Mouse (Mus musculus) liver, embryonic 12.5 days (tissue): Measurements from ENCODE around the gene Epn3. TPM values are rescaled to one million over a fixed set of nuclear protein-coding genes. Genes with fewer than 3 reads are reported as not detected.

Source experiments
- ATAC-seq: fragments of 200-750 bp; cut with Nextera tagmentation; 2 replicates; pipeline ENCODE4 v1.8.0; 2017; ENCODE audit warnings: moderate number of reproducible peaks, mild to moderate bottlenecking, moderate library complexity
- H3K27ac ChIP-seq: fragments of 300-500 bp; sonication (generic); 2 replicates; pipeline ENCODE4 v1.5.1; 2016; ENCODE audit warnings: mild to moderate bottlenecking
- H3K27me3 ChIP-seq: fragments of 300-500 bp; sonication (generic); replicated peaks from 2 replicates; pipeline ENCODE4 v1.6.1; 2016; ENCODE audit warnings: mild to moderate bottlenecking, moderate library complexity
- H3K36me3 ChIP-seq: fragments of 300-500 bp; sonication (generic); 2 replicates; pipeline ENCODE4 v1.6.1; 2016; ENCODE audit warnings: mild to moderate bottlenecking, moderate library complexity
- H3K4me1 ChIP-seq: fragments of 300-500 bp; sonication (generic); 2 replicates; pipeline ENCODE4 v1.6.1; 2016
- H3K4me2 ChIP-seq: fragments of 300-500 bp; sonication (generic); 2 replicates; pipeline ENCODE4 v1.6.1; 2016; ENCODE audit warnings: mild to moderate bottlenecking, moderate library complexity
- H3K4me3 ChIP-seq: fragments of 300-500 bp; sonication (generic); 2 replicates; pipeline ENCODE4 v1.5.1; 2016; ENCODE audit warnings: mild to moderate bottlenecking, moderate library complexity
- H3K9ac ChIP-seq: fragments of 300-500 bp; sonication (generic); 2 replicates; pipeline ENCODE4 v1.6.1; 2016; ENCODE audit warnings: mild to moderate bottlenecking, moderate library complexity
- H3K9me3 ChIP-seq: fragments of 300-500 bp; sonication (generic); replicated peaks from 2 replicates; pipeline ENCODE4 v1.6.1; 2016; ENCODE audit warnings: mild to moderate bottlenecking, moderate library complexity
- WGBS: fragments of 180-500 bp; shearing (Covaris S2); methylation state at CpG from one replicate; pipeline ENCODE4 v1.1.7; 2016; ENCODE audit not compliant: insufficient replicate concordance; 5-methylcytosine and 5-hydroxymethylcytosine counted together
- polyA plus RNA-seq: library from polyadenylated mRNA; unstranded; fragments of >200 nt; fragmentation: Nextera tagmentation; extraction: Ambion mirVana; gene quantifications from 2 replicates; pipeline ENCODE4 v1.2.1, GENCODE M21; 2016

The Epn3 gene
- polyA plus RNA-seq, 1 experiment from 2014 or later = not detected

DNA sequence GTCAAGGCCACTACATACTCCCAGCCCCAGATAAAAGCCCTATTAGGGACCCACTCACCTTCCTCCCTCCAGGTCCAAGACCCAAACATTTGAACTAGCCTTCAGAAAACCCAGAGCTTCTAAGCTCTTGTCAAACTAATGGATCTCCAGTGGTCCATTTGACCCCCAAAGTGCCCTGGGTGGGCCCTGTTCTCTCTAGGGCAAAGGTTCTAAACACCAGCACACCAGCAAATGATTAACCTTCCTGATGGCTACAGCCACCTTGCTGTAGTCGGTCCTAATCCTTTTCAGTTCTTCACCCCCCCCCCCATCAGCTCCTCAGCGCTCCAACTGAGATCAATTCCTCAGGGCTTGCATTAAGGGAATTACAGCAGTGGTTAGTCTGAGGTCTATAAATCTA is 35.6 kb downstream of the Epn3 start:
- no peaks in the 10 kb centered on the region for H3K36me3 ChIP-seq
- peaks cover 83% of the 10 kb centered on the region for H3K27me3 ChIP-seq
- H3K27ac ChIP-seq = no peak overlapping the region
- H3K4me1 ChIP-seq = peaks cover 22% of the 10 kb centered on the region
- no peak overlapping the region for H3K9ac ChIP-seq
- ATAC-seq = no peak
- 50% methylated on average over 2 of the region's 2 CpGs for WGBS
- H3K9me3 ChIP-seq = no peaks in the 10 kb centered on the region
- H3K4me3 ChIP-seq = no peak overlapping the region
- 0 out of 2 replicates have a peak overlapping the region, but pooled peaks have one; percentile 3 for H3K4me2 ChIP-seq

DNA sequence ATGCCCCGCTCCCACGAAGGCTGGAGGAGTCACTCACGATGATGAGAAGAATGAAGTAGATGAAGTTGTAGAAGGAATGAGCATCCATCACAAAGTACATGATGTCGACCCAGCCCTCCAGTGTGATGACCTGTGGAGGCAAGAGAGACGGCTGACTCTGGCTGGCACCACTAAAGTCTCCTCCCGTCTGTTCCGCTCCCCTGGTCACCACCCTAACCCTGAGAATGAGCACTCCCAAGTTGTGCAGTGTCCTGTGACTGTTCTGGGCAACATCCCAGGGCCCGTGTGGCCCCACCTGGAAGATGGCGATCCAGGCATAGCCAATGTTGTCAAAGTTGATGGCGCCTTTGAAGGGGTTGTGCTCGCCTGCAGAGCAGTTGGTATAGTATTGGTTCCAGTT is 37.9 kb downstream of the Epn3 start:
- H3K27ac ChIP-seq = no peak overlapping the region
- no peak overlapping the region for H3K4me3 ChIP-seq
- H3K9me3 ChIP-seq = no peaks in the 10 kb centered on the region
- no peaks in the 10 kb centered on the region for H3K36me3 ChIP-seq
- no peak overlapping the region for H3K4me2 ChIP-seq
- 82% methylated on average over 11 of the region's 11 CpGs for WGBS
- H3K27me3 ChIP-seq = peaks cover 74% of the 10 kb centered on the region
- ATAC-seq = no peak
- no peak overlapping the region for H3K9ac ChIP-seq
- H3K4me1 ChIP-seq = peaks cover 25% of the 10 kb centered on the region

DNA sequence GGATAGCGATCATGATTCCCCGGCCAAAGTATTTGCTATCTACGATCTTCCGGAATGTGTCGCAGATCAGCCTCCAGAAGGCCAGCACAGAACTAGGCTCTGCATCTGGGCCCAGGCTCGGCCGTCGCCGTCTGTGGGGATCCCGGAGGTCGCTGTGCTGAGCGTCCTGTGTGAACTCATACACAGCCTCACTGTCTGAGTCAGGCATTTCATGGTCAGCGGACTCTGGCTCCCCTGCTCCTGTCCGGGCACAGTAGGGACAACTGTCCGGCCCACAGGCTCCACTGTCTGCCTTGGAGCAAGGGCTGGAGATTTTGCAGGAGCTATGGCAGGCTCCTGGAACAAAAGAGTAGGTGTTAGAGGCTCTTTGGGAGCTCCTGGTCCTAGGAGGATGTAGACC is 42.8 kb downstream of the Epn3 start:
- 80% methylated on average over 15 of the region's 15 CpGs for WGBS
- Histone ChIP-seq H3K36me3 (no peaks in the 10 kb centered on the region), H3K4me2 (peak overlapping the region; percentile 58), H3K27me3 (peaks cover 55% of the 10 kb centered on the region), H3K4me1 (peaks cover 33% of the 10 kb centered on the region), H3K27ac (peak overlapping the region; percentile 67), H3K4me3 (no peak overlapping the region), H3K9ac (no peak overlapping the region), H3K9me3 (no peaks in the 10 kb centered on the region)
- no peak for ATAC-seq

DNA sequence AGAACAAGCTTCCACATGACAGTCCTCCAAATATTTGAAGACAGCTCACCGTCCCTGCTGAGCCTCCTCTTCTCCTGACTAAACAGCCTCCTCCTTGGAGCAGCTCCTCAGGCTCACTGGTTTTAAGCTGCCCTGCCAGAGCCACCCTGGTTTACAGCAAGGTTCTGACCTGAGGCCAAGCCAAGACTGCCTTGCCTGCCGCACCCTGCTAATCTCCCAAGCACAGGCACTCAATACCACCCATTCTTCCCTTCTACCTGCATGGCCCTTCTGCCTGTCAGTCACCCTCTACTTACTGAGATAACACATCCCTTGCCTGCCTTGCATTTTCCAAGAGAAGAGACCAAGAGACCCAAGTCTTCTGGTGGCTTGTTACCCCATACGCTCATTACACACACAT is 43.4 kb downstream of the Epn3 start:
- 50% methylated on average over 3 of the region's 3 CpGs for WGBS
- peak overlapping the region; percentile 47 for H3K9ac ChIP-seq
- H3K27ac ChIP-seq = peak overlapping the region; percentile 86
- H3K4me3 ChIP-seq = peak overlapping the region; percentile 45
- peak; percentile 96 for ATAC-seq
- peak overlapping the region; percentile 58 for H3K4me2 ChIP-seq
- H3K4me1 ChIP-seq = peaks cover 37% of the 10 kb centered on the region
- no peaks in the 10 kb centered on the region for H3K36me3 ChIP-seq
- no peaks in the 10 kb centered on the region for H3K9me3 ChIP-seq
- peaks cover 50% of the 10 kb centered on the region for H3K27me3 ChIP-seq

DNA sequence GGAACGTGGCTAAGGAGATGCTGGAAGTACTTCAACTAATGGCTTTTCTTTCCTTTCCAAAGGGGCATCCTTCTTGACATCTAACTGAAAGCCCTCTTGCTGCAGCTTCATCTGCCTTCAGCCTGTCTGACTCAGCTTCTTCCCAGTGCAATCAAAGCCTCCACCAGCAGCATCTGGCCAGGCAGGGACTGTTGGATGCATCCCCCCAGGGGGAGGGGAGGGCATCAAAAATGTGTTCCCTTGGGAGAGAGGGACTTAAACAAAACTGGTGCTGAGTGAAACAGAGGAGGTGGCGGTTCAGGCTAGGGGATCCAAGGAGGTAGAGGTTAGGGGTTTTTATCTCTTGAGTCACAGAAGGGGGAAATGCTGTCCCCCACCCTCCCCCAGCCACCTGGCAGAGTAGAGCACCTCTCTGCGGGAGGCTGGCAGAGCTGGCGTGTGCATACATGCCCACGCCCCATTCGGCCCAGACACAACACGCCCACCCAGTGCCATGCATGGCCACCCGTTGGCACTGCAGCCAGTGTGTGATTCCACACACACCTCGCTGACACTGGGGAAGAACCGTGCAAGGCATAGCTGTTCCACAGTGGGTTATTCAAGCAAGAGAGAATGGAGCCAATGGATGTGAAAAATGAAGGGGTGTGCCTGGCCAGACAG is 44.5 kb downstream of the Epn3 start:
- Histone ChIP-seq H3K4me3 (peak overlapping the region; percentile 45), H3K4me2 (peak overlapping the region; percentile 58), H3K9ac (peak overlapping the region; percentile 47), H3K9me3 (no peaks in the 10 kb centered on the region), H3K27me3 (peaks cover 53% of the 10 kb centered on the region), H3K27ac (peak overlapping the region; percentile 86), H3K4me1 (peaks cover 44% of the 10 kb centered on the region), H3K36me3 (no peaks in the 10 kb centered on the region)
- WGBS = 58% methylated on average over 10 of the region's 10 CpGs
- ATAC-seq = 0 out of 2 replicates have a peak, but pooled peaks have one; percentile 35

DNA sequence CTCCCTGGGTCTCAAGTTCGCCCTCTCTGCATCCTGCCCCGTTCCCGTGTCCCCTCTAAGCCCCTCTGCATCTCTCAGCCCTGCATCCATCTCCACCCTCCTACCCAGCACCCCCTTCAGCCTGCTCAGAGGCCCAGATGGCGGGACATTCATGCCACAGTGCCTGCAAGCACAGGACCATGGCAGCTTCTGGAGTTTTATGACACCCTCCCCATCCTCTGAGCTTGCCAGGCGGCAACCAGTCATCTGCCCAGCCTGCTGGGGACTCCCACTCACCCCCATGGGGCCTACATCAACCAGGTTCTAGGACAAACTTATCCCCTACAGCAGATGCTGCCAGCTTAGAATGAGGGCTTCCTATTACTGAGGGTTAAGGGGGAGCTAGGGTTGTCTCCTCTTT is 45.0 kb downstream of the Epn3 start:
- no peaks in the 10 kb centered on the region for H3K9me3 ChIP-seq
- peak overlapping the region; percentile 58 for H3K4me2 ChIP-seq
- H3K4me3 ChIP-seq = peak overlapping the region; percentile 45; the same call in 1 of the 2 replicates
- H3K27me3 ChIP-seq = peaks cover 59% of the 10 kb centered on the region
- no peak overlapping the region for H3K27ac ChIP-seq
- WGBS = 48% methylated on average over 5 of the region's 5 CpGs
- H3K4me1 ChIP-seq = peaks cover 44% of the 10 kb centered on the region
- H3K9ac ChIP-seq = peak overlapping the region; percentile 47
- ATAC-seq = no peak
- no peaks in the 10 kb centered on the region for H3K36me3 ChIP-seq

DNA sequence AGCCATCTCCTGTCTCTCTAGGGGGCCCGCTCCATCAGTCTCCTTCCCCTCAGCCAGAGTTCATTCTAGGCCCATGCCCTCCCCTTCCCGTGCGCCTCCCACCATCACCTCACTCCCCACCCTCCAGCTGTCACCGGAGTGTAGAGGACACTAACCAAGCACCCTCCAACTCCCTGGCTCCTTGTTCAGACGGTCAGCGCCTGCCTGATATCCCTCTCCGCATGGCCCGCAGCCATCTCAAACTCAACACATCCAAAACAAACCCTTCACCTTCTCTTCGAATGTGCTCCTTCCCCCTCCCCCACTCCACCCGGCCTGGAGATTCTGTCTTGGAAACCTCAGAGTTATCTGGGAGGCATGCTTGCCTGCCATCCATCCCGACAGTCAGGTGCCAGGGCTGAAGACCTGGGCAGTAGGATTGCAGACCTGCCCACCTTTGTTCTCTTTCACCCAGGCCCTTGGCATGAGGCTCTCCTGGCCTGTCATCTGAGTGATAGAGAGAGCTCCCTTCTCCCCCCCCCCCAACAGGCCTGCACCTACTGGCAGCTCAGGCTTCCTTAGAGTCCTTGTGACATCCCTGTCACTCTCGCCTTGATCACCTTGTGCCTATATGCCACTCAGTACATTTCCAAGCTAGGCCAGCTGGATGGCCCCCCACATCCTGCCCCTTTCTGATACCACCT is 48.5 kb downstream of the Epn3 start:
- Histone ChIP-seq H3K4me3 (no peak overlapping the region), H3K27ac (no peak overlapping the region), H3K36me3 (no peaks in the 10 kb centered on the region), H3K4me2 (no peak overlapping the region), H3K27me3 (peaks cover 63% of the 10 kb centered on the region), H3K9ac (no peak overlapping the region), H3K4me1 (peaks cover 36% of the 10 kb centered on the region), H3K9me3 (no peaks in the 10 kb centered on the region)
- ATAC-seq = no peak
- 54% methylated on average over 12 of the region's 12 CpGs for WGBS

DNA sequence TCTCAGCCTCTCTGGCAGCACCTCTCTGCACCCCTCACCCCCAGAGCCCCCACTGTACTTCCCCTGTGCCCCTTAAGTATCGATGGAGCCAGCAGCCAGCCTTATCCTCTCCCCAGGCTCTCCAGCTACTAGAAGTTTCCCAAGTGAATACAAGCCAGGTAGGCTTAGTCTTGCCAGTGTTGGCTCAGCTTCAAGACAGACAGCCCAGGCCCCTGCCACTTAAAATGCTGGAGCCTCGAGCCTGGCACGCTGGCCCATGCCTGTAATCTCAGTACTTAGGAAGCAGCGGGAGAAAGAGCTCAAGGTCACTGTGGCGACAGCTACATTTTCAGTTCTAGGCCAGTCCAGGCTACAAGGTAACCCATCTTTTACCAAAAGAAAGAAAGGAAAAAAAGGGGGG is 49.9 kb downstream of the Epn3 start:
- no peak overlapping the region for H3K4me2 ChIP-seq

DNA sequence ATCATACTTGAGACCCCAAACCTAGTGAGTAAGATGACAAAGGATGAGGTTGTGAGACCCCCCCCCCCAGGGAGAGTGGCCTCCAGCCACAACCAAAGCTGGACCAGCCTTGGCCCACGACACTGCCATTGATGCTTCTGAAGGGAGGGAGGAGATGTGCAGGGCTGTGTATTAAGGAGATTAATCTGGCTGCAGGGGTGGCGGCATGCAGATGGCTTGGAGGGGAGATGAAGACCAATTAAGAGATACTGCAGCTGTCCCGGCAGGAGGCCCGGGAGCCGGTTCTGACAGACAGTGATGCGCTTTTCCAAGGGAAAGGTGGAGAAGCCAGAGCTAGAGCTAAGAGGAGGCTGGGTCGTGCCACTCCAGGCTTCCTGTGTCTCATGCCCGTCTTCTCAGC is 50.5 kb downstream of the Epn3 start:
- Histone ChIP-seq H3K4me2 (no peak overlapping the region), H3K36me3 (no peaks in the 10 kb centered on the region), H3K9ac (no peak overlapping the region), H3K27ac (no peak overlapping the region), H3K9me3 (no peaks in the 10 kb centered on the region), H3K4me3 (no peak overlapping the region), H3K4me1 (peaks cover 17% of the 10 kb centered on the region), H3K27me3 (peaks cover 69% of the 10 kb centered on the region)
- WGBS = 50% methylated on average over 8 of the region's 8 CpGs
- no peak for ATAC-seq

More for the DNA sequence above, 49.9 kb downstream of the Epn3 start:
- no peak for ATAC-seq
- Histone ChIP-seq H3K36me3 (no peaks in the 10 kb centered on the region), H3K9ac (no peak overlapping the region), H3K27ac (no peak overlapping the region), H3K4me3 (no peak overlapping the region), H3K9me3 (no peaks in the 10 kb centered on the region), H3K4me1 (peaks cover 23% of the 10 kb centered on the region), H3K27me3 (peaks cover 69% of the 10 kb centered on the region)
- 55% methylated on average over 5 of the region's 5 CpGs for WGBS

DNA sequence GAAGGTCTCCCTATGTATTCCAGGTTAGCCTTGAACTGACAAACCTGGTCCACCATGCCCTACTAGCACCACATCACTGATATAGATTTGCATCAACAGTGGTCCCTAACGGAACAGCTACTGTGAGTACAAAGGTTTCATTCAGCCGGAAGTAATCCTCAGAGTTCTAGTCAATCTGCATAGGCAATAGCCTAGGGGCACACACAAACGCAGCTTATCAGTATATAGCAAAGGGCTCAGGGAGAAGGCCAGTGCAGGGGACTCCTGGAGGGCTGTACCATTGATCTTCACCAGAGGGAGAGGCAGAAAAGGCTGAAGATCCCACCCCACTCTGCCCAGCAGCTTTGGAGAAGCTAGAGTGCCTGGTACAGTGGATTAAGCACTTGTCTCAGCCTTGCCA is 52.8 kb downstream of the Epn3 start:
- peak; percentile 52; the same call in 1 of the 2 replicates for ATAC-seq
- H3K4me2 ChIP-seq = no peak overlapping the region
- H3K36me3 ChIP-seq = no peaks in the 10 kb centered on the region
- peaks cover 17% of the 10 kb centered on the region for H3K4me1 ChIP-seq
- H3K9ac ChIP-seq = no peak overlapping the region
- H3K4me3 ChIP-seq = no peak overlapping the region
- no peaks in the 10 kb centered on the region for H3K9me3 ChIP-seq
- WGBS = 27% methylated on average over 3 of the region's 3 CpGs
- H3K27me3 ChIP-seq = peaks cover 82% of the 10 kb centered on the region
- no peak overlapping the region for H3K27ac ChIP-seq

DNA sequence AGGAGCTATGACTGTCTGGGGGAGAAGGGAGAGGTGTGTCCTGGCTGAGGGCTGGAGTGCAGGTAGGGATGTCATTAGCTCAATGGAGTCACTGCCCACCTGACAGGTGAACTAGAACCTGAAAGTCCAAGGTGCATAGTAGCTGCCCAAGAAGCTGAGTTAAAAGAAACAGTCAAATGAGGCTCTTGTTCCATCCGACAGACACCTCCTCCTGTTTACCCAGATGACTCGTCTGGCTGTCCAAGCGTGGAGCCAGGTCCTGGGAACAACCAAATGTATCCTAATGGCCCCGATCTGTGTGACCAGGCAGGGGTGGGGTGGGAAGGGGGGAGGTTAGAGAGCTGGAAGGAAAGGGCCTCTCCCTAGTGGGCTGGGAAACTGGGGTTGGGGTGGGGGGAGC is 54.5 kb downstream of the Epn3 start:
- Histone ChIP-seq H3K27ac (no peak overlapping the region), H3K27me3 (peaks cover 75% of the 10 kb centered on the region), H3K4me3 (no peak overlapping the region), H3K4me1 (peaks cover 6% of the 10 kb centered on the region; the same call in 1 of the 2 replicates), H3K36me3 (no peaks in the 10 kb centered on the region), H3K9ac (no peak overlapping the region), H3K9me3 (no peaks in the 10 kb centered on the region), H3K4me2 (no peak overlapping the region)
- ATAC-seq = no peak
- WGBS = 51% methylated on average over 4 of the region's 4 CpGs

DNA sequence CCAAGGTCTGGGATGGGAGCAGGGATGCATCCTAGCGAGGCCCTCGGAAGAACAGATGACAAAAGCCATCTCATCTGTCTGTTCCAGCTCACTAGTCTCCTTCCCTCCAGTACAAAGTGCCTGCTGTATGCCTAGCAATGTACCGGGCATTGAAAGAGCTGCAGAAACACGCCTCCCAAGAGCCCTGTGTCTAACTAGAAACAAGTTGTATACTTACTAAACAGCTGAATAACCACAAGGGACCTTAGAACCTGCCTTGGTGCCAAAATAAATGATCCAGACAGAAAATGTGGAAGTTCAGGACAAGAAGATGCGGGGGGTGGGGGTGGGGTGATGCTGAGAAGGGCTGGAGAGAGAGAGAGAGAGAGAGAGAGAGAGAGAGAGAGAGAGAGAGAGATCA is 54.9 kb downstream of the Epn3 start:
- Histone ChIP-seq H3K27ac (no peak overlapping the region), H3K27me3 (peaks cover 70% of the 10 kb centered on the region), H3K4me2 (no peak overlapping the region), H3K4me1 (peaks cover 6% of the 10 kb centered on the region; the same call in 1 of the 2 replicates), H3K36me3 (no peaks in the 10 kb centered on the region), H3K4me3 (no peak overlapping the region), H3K9me3 (no peaks in the 10 kb centered on the region), H3K9ac (no peak overlapping the region)
- WGBS = 58% methylated on average over 5 of the region's 5 CpGs
- ATAC-seq = no peak
